Mouse (Mus musculus) E14TG2a.4 (cell line): Measurements from ENCODE around the gene Hspg2.

Experiments used
- CTCF ChIP-seq: conservative IDR thresholded peaks from 2 replicates; pipeline ENCODE4 v1.5.1; 2014; ENCODE audit warnings: low read length
- POU5F1 ChIP-seq: IDR thresholded peaks from 2 replicates; pipeline ENCODE4 v1.6.1; 2014; ENCODE audit warnings: low read length, borderline replicate concordance

GRCm38 (mm10) chr4:137457292-137457691 is 11.3 kb upstream of the Hspg2 start:
- TF ChIP-seq CTCF, result no peak
- TF ChIP-seq POU5F1, result no peak
